Mouse (Mus musculus): ENCODE measurements around the gene A430033K04Rik. TPM values are rescaled to one million over a fixed set of nuclear protein-coding genes. Genes with fewer than 3 reads are reported as not detected.

A430033K04Rik gene
- polyA plus RNA-seq, 1 experiment from 2014 or later = 10.6 TPM

DNA sequence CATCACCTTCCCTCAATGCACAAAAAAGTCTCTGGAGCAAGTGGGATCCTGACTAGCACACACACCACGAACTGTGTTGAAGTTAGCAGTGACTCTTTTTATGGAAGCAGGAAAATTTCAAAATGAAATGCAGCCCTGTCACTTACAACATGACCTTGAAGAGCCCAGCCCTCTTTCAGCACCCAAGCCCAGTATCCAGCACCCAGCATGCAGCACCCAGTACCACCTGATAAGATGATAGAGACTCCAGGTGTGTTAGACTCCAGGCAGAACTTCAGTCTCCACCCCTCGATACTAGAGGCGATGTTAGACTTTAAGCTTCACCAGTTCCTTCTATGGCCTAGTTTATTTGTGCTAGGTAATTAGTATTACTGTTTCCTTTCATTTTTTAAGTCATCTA lies 19.1 kb downstream of the A430033K04Rik start:
- Histone ChIP-seq H3K4me2 (no peak overlapping the region), H3K27me3 (ENCODE audit: control insufficient read depth, insufficient read depth, low read length) (no peaks in the 10 kb centered on the region), H3K27ac (ENCODE audit: low read depth, low read length) (no peak overlapping the region), H3K36me3 (ENCODE audit: control insufficient read depth, insufficient read depth, low read length) (peaks cover 2% of the 10 kb centered on the region; the same call in 1 of the 2 replicates), H3K9me3 (ENCODE audit: control insufficient read depth, low read length) (no peaks in the 10 kb centered on the region), H3K9ac (ENCODE audit: low read length) (no peak overlapping the region), H3K4me1 (ENCODE audit: control insufficient read depth, insufficient read depth, low read length) (no peaks in the 10 kb centered on the region), H3K4me3 (ENCODE audit: low read depth, low read length) (no peak overlapping the region)
- DNase-seq (ENCODE audit: low spot score, missing footprints) (peak; percentile 28), ATAC-seq (ENCODE audit: low FRiP score) (no peak)
- 90% methylated on average over 3 of the region's 3 CpGs for WGBS

DNA sequence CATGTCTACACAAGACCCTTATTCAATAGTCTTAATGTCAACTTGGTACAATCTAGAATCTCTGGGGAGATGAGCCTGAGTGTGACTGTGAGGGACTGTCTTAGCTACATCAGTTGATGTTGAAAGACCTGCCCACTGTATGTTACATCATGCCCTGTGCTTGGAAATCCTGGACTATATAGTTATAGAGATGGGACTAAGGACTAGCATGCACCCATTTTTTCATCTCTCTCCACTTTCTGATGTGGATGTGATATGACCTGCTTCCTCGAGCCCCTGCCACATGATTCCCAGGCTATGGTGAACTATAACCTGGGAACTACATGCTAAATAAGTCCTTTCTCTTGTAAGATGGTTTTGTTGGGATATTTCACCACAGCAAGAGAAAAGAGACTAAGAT lies 30.3 kb downstream of the A430033K04Rik start:
- no peak overlapping the region for H3K4me2 ChIP-seq
- no peak overlapping the region for H3K27ac ChIP-seq (ENCODE audit: low read depth, low read length)
- H3K9me3 ChIP-seq (ENCODE audit: control insufficient read depth, low read length) = no peaks in the 10 kb centered on the region
- H3K9ac ChIP-seq (ENCODE audit: low read length) = no peak overlapping the region
- DNase-seq (ENCODE audit: low spot score, missing footprints) (peak; percentile 72), ATAC-seq (ENCODE audit: low FRiP score) (no peak)
- H3K4me1 ChIP-seq (ENCODE audit: control insufficient read depth, insufficient read depth, low read length) = no peaks in the 10 kb centered on the region
- no peaks in the 10 kb centered on the region for H3K27me3 ChIP-seq (ENCODE audit: control insufficient read depth, insufficient read depth, low read length)
- H3K36me3 ChIP-seq (ENCODE audit: control insufficient read depth, insufficient read depth, low read length) = no peaks in the 10 kb centered on the region; the same call in 1 of the 2 replicates
- no peak overlapping the region for H3K4me3 ChIP-seq (ENCODE audit: low read depth, low read length)
- 96% methylated on average over 1 of the region's 1 CpGs for WGBS

- no peaks in the 10 kb centered on the region for H3K9me3 ChIP-seq (ENCODE audit: control insufficient read depth, low read length)
- no peaks in the 10 kb centered on the region for H3K4me1 ChIP-seq (ENCODE audit: control insufficient read depth, insufficient read depth, low read length)
- H3K4me3 ChIP-seq (ENCODE audit: low read depth, low read length) = no peak overlapping the region
- 13% methylated on average over 2 of the region's 2 CpGs for WGBS
- H3K9ac ChIP-seq (ENCODE audit: low read length) = no peak overlapping the region
- peak; percentile 88 for DNase-seq (ENCODE audit: low spot score, missing footprints)
- no peak overlapping the region for H3K4me2 ChIP-seq
- H3K27me3 ChIP-seq (ENCODE audit: control insufficient read depth, insufficient read depth, low read length) = no peaks in the 10 kb centered on the region
- peak; percentile 80; the same call in 1 of the 2 replicates for ATAC-seq (ENCODE audit: low FRiP score)
- H3K27ac ChIP-seq (ENCODE audit: low read depth, low read length) = no peak overlapping the region
- H3K36me3 ChIP-seq (ENCODE audit: control insufficient read depth, insufficient read depth, low read length) = no peaks in the 10 kb centered on the region
These were observed 34.0 kb downstream of the A430033K04Rik start for GRCm38 (mm10) chr5:138656477-138657156.

DNA sequence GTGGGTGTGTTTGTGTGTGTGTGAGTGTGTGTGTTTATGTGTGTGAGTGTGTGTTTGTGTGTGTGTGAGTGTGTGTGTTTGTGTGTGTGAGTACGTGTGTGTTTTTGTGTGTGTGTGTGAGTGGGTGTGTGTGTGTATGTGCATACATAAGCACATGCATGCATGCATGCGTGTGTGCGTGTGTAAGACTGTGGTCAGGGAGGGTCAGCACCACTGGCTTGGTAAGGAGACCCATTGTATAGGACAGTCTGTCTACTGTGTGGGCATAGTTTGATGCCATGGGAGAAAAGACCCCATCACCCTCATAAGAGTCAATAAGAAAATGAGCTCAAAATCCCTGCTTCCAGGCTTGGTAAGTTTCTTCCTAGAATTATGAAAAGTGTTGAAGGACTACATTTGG lies 34.7 kb downstream of the A430033K04Rik start:
- Histone ChIP-seq H3K4me1 (ENCODE audit: control insufficient read depth, insufficient read depth, low read length) (no peaks in the 10 kb centered on the region), H3K4me3 (ENCODE audit: low read depth, low read length) (no peak overlapping the region), H3K4me2 (no peak overlapping the region), H3K9me3 (ENCODE audit: control insufficient read depth, low read length) (no peaks in the 10 kb centered on the region), H3K27me3 (ENCODE audit: control insufficient read depth, insufficient read depth, low read length) (no peaks in the 10 kb centered on the region), H3K27ac (ENCODE audit: low read depth, low read length) (no peak overlapping the region), H3K36me3 (ENCODE audit: control insufficient read depth, insufficient read depth, low read length) (no peaks in the 10 kb centered on the region), H3K9ac (ENCODE audit: low read length) (no peak overlapping the region)
- no peak for ATAC-seq (ENCODE audit: low FRiP score)
- peak; percentile 69 for DNase-seq (ENCODE audit: low spot score, missing footprints)
- 97% methylated on average over 3 of the region's 3 CpGs for WGBS

DNA sequence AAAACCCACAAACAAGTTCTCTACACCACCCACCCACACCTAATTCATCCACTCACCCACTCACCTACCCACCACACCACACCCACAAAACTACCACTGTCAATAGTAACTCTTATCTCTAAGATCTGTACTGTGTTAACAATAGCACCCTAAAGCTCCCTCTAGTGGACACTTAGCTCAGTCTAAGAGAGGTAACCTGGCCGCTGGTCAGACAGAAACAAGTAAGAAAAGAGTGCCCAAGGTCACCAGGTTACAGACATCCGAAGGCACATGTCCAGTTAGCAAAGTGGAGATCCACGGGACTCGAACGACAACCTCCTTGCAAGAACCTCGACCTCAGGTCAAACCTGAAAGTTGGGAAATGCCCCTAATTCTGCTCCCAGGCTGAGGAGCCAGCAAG lies 35.2 kb downstream of the A430033K04Rik start:
- no peak overlapping the region for H3K4me2 ChIP-seq
- no peaks in the 10 kb centered on the region for H3K9me3 ChIP-seq (ENCODE audit: control insufficient read depth, low read length)
- H3K4me1 ChIP-seq (ENCODE audit: control insufficient read depth, insufficient read depth, low read length) = no peaks in the 10 kb centered on the region
- H3K4me3 ChIP-seq (ENCODE audit: low read depth, low read length) = no peak overlapping the region
- ATAC-seq (ENCODE audit: low FRiP score) (peak; percentile 52), DNase-seq (ENCODE audit: low spot score, missing footprints) (peak; percentile 91)
- H3K9ac ChIP-seq (ENCODE audit: low read length) = no peak overlapping the region
- no peak overlapping the region for H3K27ac ChIP-seq (ENCODE audit: low read depth, low read length)
- no peaks in the 10 kb centered on the region for H3K27me3 ChIP-seq (ENCODE audit: control insufficient read depth, insufficient read depth, low read length)
- H3K36me3 ChIP-seq (ENCODE audit: control insufficient read depth, insufficient read depth, low read length) = no peaks in the 10 kb centered on the region
- 36% methylated on average over 6 of the region's 6 CpGs for WGBS

- H3K9ac ChIP-seq (ENCODE audit: low read length) = no peak overlapping the region
- DNase-seq (ENCODE audit: low spot score, missing footprints) = peak; percentile 93
- H3K4me2 ChIP-seq = no peak overlapping the region
- H3K27ac ChIP-seq (ENCODE audit: low read depth, low read length) = no peak overlapping the region
- no peaks in the 10 kb centered on the region for H3K4me1 ChIP-seq (ENCODE audit: control insufficient read depth, insufficient read depth, low read length)
- H3K4me3 ChIP-seq (ENCODE audit: low read depth, low read length) = no peak overlapping the region
- peak; percentile 61; the same call in 1 of the 2 replicates for ATAC-seq (ENCODE audit: low FRiP score)
- WGBS = 22% methylated on average over 5 of the region's 5 CpGs
- no peaks in the 10 kb centered on the region for H3K36me3 ChIP-seq (ENCODE audit: control insufficient read depth, insufficient read depth, low read length)
- H3K9me3 ChIP-seq (ENCODE audit: control insufficient read depth, low read length) = no peaks in the 10 kb centered on the region
- H3K27me3 ChIP-seq (ENCODE audit: control insufficient read depth, insufficient read depth, low read length) = no peaks in the 10 kb centered on the region
These were observed 36.3 kb downstream of the A430033K04Rik start for GRCm38 (mm10) chr5:138658922-138659321.

GRCm38 (mm10) chr5:138683023-138683766 lies 60.5 kb downstream of the A430033K04Rik start:
- H3K36me3 ChIP-seq (ENCODE audit: control insufficient read depth, insufficient read depth, low read length) = no peaks in the 10 kb centered on the region
- H3K9ac ChIP-seq (ENCODE audit: low read length) = no peak overlapping the region
- H3K4me3 ChIP-seq (ENCODE audit: low read depth, low read length) = no peak overlapping the region
- H3K4me2 ChIP-seq = no peak overlapping the region
- no peaks in the 10 kb centered on the region for H3K4me1 ChIP-seq (ENCODE audit: control insufficient read depth, insufficient read depth, low read length)
- 78% methylated on average over 8 of the region's 8 CpGs for WGBS
- ATAC-seq (ENCODE audit: low FRiP score) (no peak), DNase-seq (ENCODE audit: low spot score, missing footprints) (no peak)
- H3K9me3 ChIP-seq (ENCODE audit: control insufficient read depth, low read length) = no peaks in the 10 kb centered on the region
- H3K27me3 ChIP-seq (ENCODE audit: control insufficient read depth, insufficient read depth, low read length) = no peaks in the 10 kb centered on the region
- no peak overlapping the region for H3K27ac ChIP-seq (ENCODE audit: low read depth, low read length)

- WGBS = 97% methylated on average over 7 of the region's 7 CpGs
These were observed 61.2 kb downstream of the A430033K04Rik start for GRCm38 (mm10) chr5:138683821-138684220.

DNA sequence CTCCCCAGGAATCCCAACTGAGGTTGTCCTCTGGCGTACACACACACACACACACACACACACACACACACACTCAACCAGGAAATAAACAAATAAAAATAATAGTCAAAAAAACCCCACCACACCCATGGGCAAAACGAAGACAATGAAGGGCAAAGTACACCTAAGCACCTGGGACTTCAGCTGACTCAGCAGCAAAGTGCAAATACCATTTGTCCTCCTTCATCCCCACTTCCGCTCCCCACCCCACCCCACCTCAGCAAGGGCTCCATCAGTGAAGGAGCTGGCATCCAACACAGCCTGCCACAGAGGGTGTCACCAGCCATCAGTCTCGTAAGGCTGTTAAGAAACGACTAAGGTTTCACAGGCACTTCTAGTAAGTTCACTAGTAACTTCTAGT lies 64.8 kb downstream of the A430033K04Rik start:
- no peak overlapping the region for H3K4me2 ChIP-seq
- no peak overlapping the region for H3K9ac ChIP-seq (ENCODE audit: low read length)
- H3K27ac ChIP-seq (ENCODE audit: low read depth, low read length) = no peak overlapping the region
- H3K9me3 ChIP-seq (ENCODE audit: control insufficient read depth, low read length) = no peaks in the 10 kb centered on the region
- no peaks in the 10 kb centered on the region for H3K27me3 ChIP-seq (ENCODE audit: control insufficient read depth, insufficient read depth, low read length)
- H3K4me3 ChIP-seq (ENCODE audit: low read depth, low read length) = no peak overlapping the region
- 74% methylated on average over 5 of the region's 5 CpGs for WGBS
- ATAC-seq (ENCODE audit: low FRiP score) = no peak
- DNase-seq (ENCODE audit: low spot score, missing footprints) = no peak
- H3K36me3 ChIP-seq (ENCODE audit: control insufficient read depth, insufficient read depth, low read length) = no peaks in the 10 kb centered on the region
- H3K4me1 ChIP-seq (ENCODE audit: control insufficient read depth, insufficient read depth, low read length) = no peaks in the 10 kb centered on the region

More at GRCm38 (mm10) chr5:138683821-138684220, 61.2 kb downstream of the A430033K04Rik start:
- ATAC-seq (ENCODE audit: low FRiP score) = no peak
- Histone ChIP-seq H3K27ac (ENCODE audit: low read depth, low read length) (no peak overlapping the region), H3K27me3 (ENCODE audit: control insufficient read depth, insufficient read depth, low read length) (no peaks in the 10 kb centered on the region), H3K9me3 (ENCODE audit: control insufficient read depth, low read length) (no peaks in the 10 kb centered on the region), H3K36me3 (ENCODE audit: control insufficient read depth, insufficient read depth, low read length) (no peaks in the 10 kb centered on the region), H3K4me3 (ENCODE audit: low read depth, low read length) (no peak overlapping the region), H3K4me1 (ENCODE audit: control insufficient read depth, insufficient read depth, low read length) (no peaks in the 10 kb centered on the region), H3K4me2 (no peak overlapping the region), H3K9ac (ENCODE audit: low read length) (no peak overlapping the region)
- DNase-seq (ENCODE audit: low spot score, missing footprints) = no peak

Measured in midbrain, embryonic 11.5 days (tissue).